In genomic region chr2:34609516-34609915, GRCm38 (mm10) we compare ENCODE assay signal across 24 mouse cellular contexts.
DNase-seq lines count a peak whose midpoint lies in the region; ATAC-seq and TF ChIP-seq lines count a peak whose summit lies in the region.
"Had no signal": no experiment of that assay in that cellular context is flagged by ENCODE, and none has a peak within 500 bp of the region (broad histone marks: within the 10 kb centered on the region; RNA-seq: fewer than 3 reads in every experiment).

No protein-coding gene starts in this region.

- intact Hi-C loops in gastrocnemius, adult 2 months (cut with DNase I): no loop called here

- DNase-seq in liver, adult 2 months (ENCODE audit: extremely low read depth, low read depth, low spot score): peak; percentile 22
- no peak for DNase-seq in liver, embryonic 11.5 days (ENCODE audit: low spot score)
- peak; percentile 52 for DNase-seq in Muller cell, postnatal 12 days (ENCODE audit: inconsistent ontology term)
- DNase-seq in brain, adult 2 months (ENCODE audit: low read depth, low spot score): peak; percentile 32
- DNase-seq in gastrocnemius, adult 2 months: no peak
- no peak for DNase-seq in urinary bladder, postnatal 25 days (ENCODE audit: low spot score)
- DNase-seq: cerebellum, adult 11 months; cerebellum, adult 9-11 months; gastrocnemius, postnatal 10 days; kidney, postnatal 25 days; liver; liver, postnatal 0 days; lung, postnatal 10 days; thymus, postnatal 14 days had no signal

- H3K9ac ChIP-seq in liver, adult 2 months (ENCODE audit: low read depth, low read length): no peak overlapping the region
- H3K9ac ChIP-seq in liver, embryonic 11.5 days (ENCODE audit: low read depth, low read length): no peak overlapping the region
- H3K9ac ChIP-seq: embryonic facial prominence, embryonic 12.5 days; hindbrain, embryonic 15.5 days; liver, postnatal 0 days; midbrain, embryonic 12.5 days had no signal

- H3K36me3 ChIP-seq in liver, adult 2 months (ENCODE audit: control insufficient read depth, insufficient read depth, low read length): no peaks in the 10 kb centered on the region; the same call in 1 of the 2 replicates
- H3K36me3 ChIP-seq in liver, embryonic 11.5 days (ENCODE audit: control insufficient read depth, insufficient read depth, low read length): no peaks in the 10 kb centered on the region; the same call in 1 of the 2 replicates
- H3K36me3 ChIP-seq: hindbrain, embryonic 15.5 days; midbrain, embryonic 12.5 days had no signal

- H3K4me3 ChIP-seq in liver, adult 2 months (ENCODE audit: insufficient read depth, low read depth, low read length): no peak overlapping the region
- no peak overlapping the region for H3K4me3 ChIP-seq in liver, embryonic 11.5 days (ENCODE audit: low read depth, low read length)
- H3K4me3 ChIP-seq in gastrocnemius, adult 2 months: no peak overlapping the region
- H3K4me3 ChIP-seq: embryonic facial prominence, embryonic 12.5 days; erythroblast, embryonic 14.5 days; hindbrain, embryonic 15.5 days; layer of hippocampus, adult 2 months; limb, embryonic 10.5 days; midbrain, embryonic 12.5 days had no signal

- no peaks in the 10 kb centered on the region for H3K79me2 ChIP-seq in liver, adult 2 months (ENCODE audit: control insufficient read depth, insufficient read depth, low read length)

- TF ChIP-seq POLR2A in liver, adult 2 months (IDR thresholded peaks at IDR 0.05; ENCODE audit: extremely low read depth, insufficient read depth, low read length): no peak

- no peak overlapping the region for H3K27ac ChIP-seq in liver, adult 2 months (replicated peaks; ENCODE audit: insufficient read depth, low read depth, low read length)
- no peak overlapping the region for H3K27ac ChIP-seq in liver, embryonic 11.5 days (ENCODE audit: low read depth, low read length)
- H3K27ac ChIP-seq in gastrocnemius, adult 2 months: no peak overlapping the region
- H3K27ac ChIP-seq: embryonic facial prominence, embryonic 12.5 days; layer of hippocampus, adult 2 months; limb, embryonic 10.5 days; midbrain, embryonic 12.5 days; stomach, postnatal 0 days had no signal

- H3K4me1 ChIP-seq in liver, adult 2 months (ENCODE audit: control insufficient read depth, insufficient read depth, low read length): no peaks in the 10 kb centered on the region
- H3K4me1 ChIP-seq in liver, embryonic 11.5 days (replicated peaks; ENCODE audit: control insufficient read depth, insufficient read depth, low read length): no peaks in the 10 kb centered on the region
- H3K4me1 ChIP-seq: embryonic facial prominence, embryonic 12.5 days; hindbrain, embryonic 15.5 days; midbrain, embryonic 12.5 days had no signal

- no peaks in the 10 kb centered on the region for H3K9me3 ChIP-seq in liver, embryonic 11.5 days (ENCODE audit: control insufficient read depth, low read length)
- H3K9me3 ChIP-seq: embryonic facial prominence, embryonic 12.5 days; hindbrain, embryonic 15.5 days; limb, embryonic 10.5 days; midbrain, embryonic 12.5 days had no signal

- ATAC-seq in liver, embryonic 11.5 days (replicated peaks; ENCODE audit: low FRiP score): no peak
- no peak for ATAC-seq in frontal cortex, adult (ENCODE audit: low TSS enrichment)
- ATAC-seq: forebrain, embryonic 14.5 days; liver, postnatal 0 days had no signal

- H3K4me2 ChIP-seq in liver, embryonic 11.5 days: no peak overlapping the region
- H3K4me2 ChIP-seq: embryonic facial prominence, embryonic 12.5 days; heart, embryonic 11.5 days; hindbrain, embryonic 15.5 days; midbrain, embryonic 12.5 days had no signal

- WGBS in liver, adult 2 months: 72% methylated on average over 4 of the region's 4 CpGs
- WGBS in liver, embryonic 11.5 days: 86% methylated on average over 4 of the region's 4 CpGs

- H3K27me3 ChIP-seq in liver, adult 2 months (ENCODE audit: control insufficient read depth, insufficient read depth, low read length): no peaks in the 10 kb centered on the region
- no peaks in the 10 kb centered on the region for H3K27me3 ChIP-seq in liver, embryonic 11.5 days (replicated peaks; ENCODE audit: control insufficient read depth, insufficient read depth, low read length)
- H3K27me3 ChIP-seq: embryonic facial prominence, embryonic 12.5 days; hindbrain, embryonic 15.5 days had no signal

- TF ChIP-seq CTCF in liver, adult 2 months (IDR thresholded peaks at IDR 0.05; ENCODE audit: low read depth, low read length): no peak
- no peak for TF ChIP-seq CTCF in gastrocnemius, adult 2 months (IDR thresholded peaks at IDR 0.05)

Comparison
In these comparisons a context has a peak if more than half of its experiments do, and no peak if none do; other contexts are left out.
1. DNase-seq: peak in liver, adult 2 months (single experiment), Muller cell, postnatal 12 days (single experiment) and brain, adult 2 months (single experiment); none in liver, embryonic 11.5 days (single experiment), gastrocnemius, adult 2 months (single experiment) and urinary bladder, postnatal 25 days (single experiment).